Mouse (Mus musculus): ENCODE measurements around the gene Sec23a. TPM values are rescaled to one million over a fixed set of nuclear protein-coding genes. Genes with fewer than 3 reads are reported as not detected.

The Sec23a gene
- 19.3 to 24.1 TPM (median 22.9 TPM) in 4 replicates for total RNA-seq (2023)

DNA sequence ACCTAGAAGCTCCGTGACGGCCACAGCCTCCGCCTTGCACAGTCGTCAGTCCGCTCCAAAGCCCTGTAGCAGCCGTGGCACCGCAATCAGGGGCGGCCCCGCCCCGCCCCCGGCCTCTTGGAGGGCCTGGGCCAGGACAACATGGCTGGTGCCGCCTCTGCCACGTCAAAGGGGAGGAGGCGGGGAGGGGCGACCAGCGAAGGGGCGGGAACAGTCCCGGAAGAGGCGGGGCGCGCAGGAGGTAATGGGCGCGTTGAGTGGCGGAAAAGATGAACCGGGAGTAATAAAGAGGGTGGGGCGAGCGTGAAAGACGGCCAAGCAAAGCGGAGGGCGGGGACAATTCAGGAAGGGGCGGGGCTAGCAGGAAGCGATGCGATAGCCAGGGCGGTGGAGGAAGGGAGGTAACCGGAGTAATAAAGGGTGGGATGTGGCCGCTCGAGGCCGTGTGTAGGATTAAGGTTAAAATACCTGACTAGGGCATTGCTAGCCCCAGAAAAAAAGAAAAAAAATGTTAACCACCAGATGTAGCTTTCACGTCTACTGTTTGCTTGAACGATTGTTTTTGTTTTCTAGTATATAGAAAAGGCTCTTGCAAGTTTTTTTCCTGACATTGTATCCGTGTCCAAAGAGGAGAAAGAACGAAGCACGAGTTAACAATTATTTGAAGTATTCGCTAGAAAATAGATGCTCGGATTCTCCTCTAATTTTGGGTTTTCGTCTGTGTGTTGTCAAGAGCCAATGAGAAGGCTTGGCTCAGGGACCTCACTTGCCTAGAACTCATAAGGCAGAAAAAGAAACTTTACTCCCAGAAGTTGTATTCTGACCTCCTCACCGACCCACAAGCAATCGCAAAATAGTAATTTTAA is at the start of gene Sec23a:
Sec23a (minus strand) TSS at position 174 of the 866 bp plus-strand sequence.

DNA sequence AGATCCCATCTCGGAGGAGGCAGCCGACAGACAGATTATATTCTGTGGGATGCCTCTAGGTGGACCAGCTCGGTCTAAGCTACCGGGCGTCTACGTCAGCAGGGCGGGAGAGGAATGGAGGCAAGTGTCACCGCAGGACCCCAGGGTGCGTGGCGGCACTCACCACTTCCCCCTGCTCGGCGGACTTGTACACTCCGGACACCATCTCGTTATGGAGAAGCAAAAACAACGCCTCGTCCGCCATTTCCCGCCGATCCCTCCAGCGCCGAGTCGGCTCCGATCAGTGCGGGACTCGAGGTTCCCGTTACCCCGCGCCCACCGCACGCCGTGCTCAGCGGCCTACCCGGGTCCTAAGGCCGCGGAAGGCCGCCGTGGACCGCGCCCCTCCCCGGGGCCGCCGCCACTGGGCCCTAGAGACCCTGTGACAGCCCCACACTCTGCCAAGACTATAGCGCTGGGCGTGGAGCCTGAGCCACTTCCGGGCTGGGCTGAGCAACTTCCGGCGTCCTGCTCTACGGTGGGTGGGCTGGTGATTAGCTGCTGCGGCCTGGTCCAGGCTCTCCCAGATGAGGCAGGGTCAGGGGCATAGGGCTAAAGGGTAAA is 49.3 kb upstream of the Sec23a start, which contains the start of gene Trappc6b:
Trappc6b (minus strand) TSS at position 480 of the 603 bp plus-strand sequence.

GRCm38 (mm10) chr12:59013234-59013633 is 1.4 kb upstream of the Sec23a start, which contains the start of gene Gemin2:
TSS of gene Gemin2 (plus strand) at chr12:59013393.

Other genes with a start within 250 kb of the Sec23a start
- 12.7 to 17.2 TPM (median 15.2 TPM) in 4 replicates for gene Gemin2, start 1.4 kb upstream of the Sec23a start, total RNA-seq (2023)
- 52.9 to 78.5 TPM (median 66.3 TPM) in 4 replicates for gene Trappc6b, start 49.5 kb upstream of the Sec23a start, total RNA-seq (2023)
- gene Pnn, start 54.9 kb upstream of the Sec23a start, total RNA-seq (2023) = 63.9 to 70.0 TPM (median 69.4 TPM) in 4 replicates
- 107 to 122 TPM (median 113 TPM) in 4 replicates for gene Mia2, start 83.8 kb upstream of the Sec23a start, total RNA-seq (2023)
- 42.5 to 51.5 TPM (median 48.3 TPM) in 4 replicates for gene Fbxo33, start 207.7 kb upstream of the Sec23a start, total RNA-seq (2023)

All from B cell, adult 62 days (primary cell).